7 mouse cellular contexts compared by ENCODE assay signal in the genomic region with DNA sequence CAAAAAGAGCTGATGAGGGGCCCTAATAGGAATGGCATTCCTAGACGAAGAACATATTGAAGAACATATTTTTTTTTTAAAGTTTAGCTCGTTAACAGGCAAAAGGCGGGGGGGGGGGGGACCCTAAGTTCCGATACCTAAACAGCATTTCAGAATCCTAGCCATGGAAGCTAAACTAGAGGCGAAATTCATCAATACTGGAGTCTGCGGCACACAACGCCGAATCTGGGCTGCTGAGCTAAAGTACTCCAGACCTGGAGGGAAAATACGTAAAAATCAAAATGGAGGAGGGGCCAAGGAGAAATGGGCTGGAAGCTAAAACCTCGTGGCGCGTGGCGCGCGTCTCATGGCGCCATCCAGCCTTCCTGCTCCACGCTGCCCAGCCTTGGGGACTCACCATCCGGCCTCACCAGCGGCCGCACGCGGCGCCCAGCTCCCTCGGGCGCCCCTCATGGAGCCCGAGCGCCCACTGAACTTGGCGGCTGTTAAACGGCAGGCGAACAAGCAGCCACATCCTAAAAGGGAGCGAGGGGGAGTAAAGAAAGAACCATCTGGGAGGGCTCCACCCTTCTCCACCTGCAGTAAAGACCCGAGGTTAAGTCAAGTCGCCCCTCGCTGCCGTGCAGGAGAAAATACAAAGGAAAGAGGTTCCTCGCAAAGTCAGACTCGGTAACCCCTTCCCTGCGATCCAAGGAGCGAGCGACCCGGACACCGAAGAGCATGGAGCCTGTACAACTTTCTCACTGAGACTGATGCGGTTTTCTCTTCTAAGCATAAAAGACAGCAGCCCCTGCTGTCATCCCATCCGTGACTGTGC. TPM values are rescaled to one million over a fixed set of nuclear protein-coding genes. Genes with fewer than 3 reads are reported as not detected.
DNase-seq lines count a peak whose midpoint lies in the region; ATAC-seq and TF ChIP-seq lines count a peak whose summit lies in the region.

No protein-coding gene starts in this region.

- peak; percentile 69 for DNase-seq in ZHBTc4 (ENCODE audit: low read depth, low spot score)
- DNase-seq in embryonic facial prominence, embryonic 10.5 days (ENCODE audit: low spot score) = peak; percentile 77
- DNase-seq in heart, postnatal 0 days (ENCODE audit: low spot score) = peak; percentile 39
- DNase-seq in layer of hippocampus, postnatal 36 days = peak; percentile 56 to 60
- peak; percentile 55 for DNase-seq in lung, postnatal 36 days
- DNase-seq in right cerebral cortex, adult 18-20 months = peak; percentile 69

- peak; percentile 21; the same call in 1 of the 2 replicates for ATAC-seq in heart, postnatal 0 days (ENCODE audit: insufficient read depth, low read depth)

- TF ChIP-seq CTCF in E14TG2a.4 (conservative IDR thresholded peaks at IDR 0.05; ENCODE audit: low read length) = no peak
- TF ChIP-seq CTCF in heart, postnatal 0 days (IDR thresholded peaks at IDR 0.05; ENCODE audit: low read depth) = peak; percentile 18; the same call in 1 of the 2 replicates

- peaks cover 75% of the 10 kb centered on the region for H3K4me1 ChIP-seq in E14TG2a.4 (replicated peaks; ENCODE audit: low read depth, low read length)
- peaks cover 36% of the 10 kb centered on the region for H3K4me1 ChIP-seq in embryonic facial prominence, embryonic 10.5 days
- H3K4me1 ChIP-seq in heart, postnatal 0 days (ENCODE audit: control insufficient read depth, insufficient read depth) = peaks cover 11% of the 10 kb centered on the region

- H3K9ac ChIP-seq in heart, postnatal 0 days (replicated peaks; ENCODE audit: low read depth, low read length) = peak overlapping the region; percentile 61

- peaks cover 20% of the 10 kb centered on the region for H3K27me3 ChIP-seq in E14TG2a.4 (ENCODE audit: insufficient read depth, low read length)
- peaks cover 20% of the 10 kb centered on the region for H3K27me3 ChIP-seq in embryonic facial prominence, embryonic 10.5 days (replicated peaks; ENCODE audit: low read depth, poor library complexity, severe bottlenecking)
- H3K27me3 ChIP-seq in heart, postnatal 0 days (ENCODE audit: control insufficient read depth, insufficient read depth, low read length) = no peaks in the 10 kb centered on the region

- no peak for TF ChIP-seq EP300 in heart, postnatal 0 days (IDR thresholded peaks at IDR 0.05; ENCODE audit: low read depth)

- under 1% methylated on average over 44 of the region's 44 CpGs for WGBS in embryonic facial prominence, embryonic 10.5 days
- WGBS in heart, postnatal 0 days = under 1% methylated on average over 44 of the region's 44 CpGs

- H3K4me2 ChIP-seq in heart, postnatal 0 days (ENCODE audit: low read depth, low read length) = peak overlapping the region; percentile 91

- H3K9me3 ChIP-seq in E14TG2a.4 (ENCODE audit: low read length) = no peaks in the 10 kb centered on the region
- no peaks in the 10 kb centered on the region for H3K9me3 ChIP-seq in embryonic facial prominence, embryonic 10.5 days
- no peaks in the 10 kb centered on the region for H3K9me3 ChIP-seq in heart, postnatal 0 days (replicated peaks; ENCODE audit: control insufficient read depth, low read length)

- peaks cover 27% of the 10 kb centered on the region for H3K36me3 ChIP-seq in E14TG2a.4 (ENCODE audit: insufficient read depth, low read length)
- peaks cover 19% of the 10 kb centered on the region for H3K36me3 ChIP-seq in embryonic facial prominence, embryonic 10.5 days (replicated peaks)
- H3K36me3 ChIP-seq in heart, postnatal 0 days (replicated peaks; ENCODE audit: control insufficient read depth, insufficient read depth, low read length) = no peaks in the 10 kb centered on the region

- peak overlapping the region; percentile 99 for H3K27ac ChIP-seq in embryonic facial prominence, embryonic 10.5 days (replicated peaks)
- H3K27ac ChIP-seq in heart, postnatal 0 days (ENCODE audit: low read depth) = peak overlapping the region; percentile 88

- H3K4me3 ChIP-seq in E14TG2a.4 (replicated peaks; ENCODE audit: low read length) = peak overlapping the region; percentile 97
- peak overlapping the region; percentile 88 for H3K4me3 ChIP-seq in embryonic facial prominence, embryonic 10.5 days
- H3K4me3 ChIP-seq in heart, postnatal 0 days (ENCODE audit: low read depth, low read length) = peak overlapping the region; percentile 77

RNA-seq across cellular contexts. Expression of a gene that starts 1.5 kb away (rescaled TPM):
- polyA plus RNA-seq in embryonic facial prominence, embryonic 10.5 days (2016; fragmentation: Nextera tagmentation; extraction: Ambion mirVana) = 120 and 128 TPM in 2 replicates
- total RNA-seq in heart, postnatal 0 days (2014; rRNA removed; ENCODE audit: low replicate concordance) = 60.3 and 82.4 TPM in 2 replicates
- polyA plus RNA-seq in heart, postnatal 0 days (2015; fragmentation: Nextera tagmentation; extraction: Ambion mirVana) = 26.4 and 30.7 TPM in 2 replicates
- 10 to 100 TPM; 38.1 to 39.7 TPM for total RNA-seq in layer of hippocampus, postnatal 36 days (2021)

RNA-seq across cellular contexts. Expression of a gene that starts 24.5 kb away (rescaled TPM):
- 65.4 and 65.7 TPM in 2 replicates for polyA plus RNA-seq in embryonic facial prominence, embryonic 10.5 days (2016; fragmentation: Nextera tagmentation; extraction: Ambion mirVana)
- total RNA-seq in heart, postnatal 0 days (2014; rRNA removed; ENCODE audit: low replicate concordance) = 68.1 and 113 TPM in 2 replicates
- polyA plus RNA-seq in heart, postnatal 0 days (2015; fragmentation: Nextera tagmentation; extraction: Ambion mirVana) = 86.6 and 96.7 TPM in 2 replicates
- 10 to 100 TPM; 52.4 to 52.7 TPM for total RNA-seq in layer of hippocampus, postnatal 36 days (2021)

Comparison
In these comparisons a context has a peak if more than half of its experiments do, and no peak if none do; other contexts are left out.
1. Peak in every context shown above with its lines: DNase-seq, ATAC-seq, H3K4me3 ChIP-seq and H3K27ac ChIP-seq.